Mouse (Mus musculus): ENCODE results near the gene Rara.
A peak's percentile ranks its signal among the peaks of the same experiment; 100 is the strongest.
"Not testable (repeated sequence)": the region's sequence is repeated elsewhere in the genome, so short reads cannot be mapped to it uniquely, and the experiment has no call there.

Gene Rara

GRCm38 (mm10) chr11:98927438-98928076 is at the start of gene Rara:
TSS of gene Rara (plus strand) at chr11:98927818.
- DNase-seq (ENCODE audit: low spot score in 2 of 2) = peak in 1 of 2 experiments; percentile 60

- no peak for DNase-seq (ENCODE audit: low spot score in 2 of 2)
Measured at GRCm38 (mm10) chr11:98887703-98888102, 39.9 kb upstream of the Rara start.

- no peak for DNase-seq (ENCODE audit: low spot score in 2 of 2)
Measured at GRCm38 (mm10) chr11:98889077-98889476, 38.5 kb upstream of the Rara start.

GRCm38 (mm10) chr11:98889977-98890376 is 37.6 kb upstream of the Rara start:
- DNase-seq (ENCODE audit: low spot score in 2 of 2) = no peak

- DNase-seq (ENCODE audit: low spot score in 2 of 2) = no peak
Measured at GRCm38 (mm10) chr11:98892426-98892825, 35.2 kb upstream of the Rara start.

GRCm38 (mm10) chr11:98900529-98901125 is 27.0 kb upstream of the Rara start:
- no peak for DNase-seq (ENCODE audit: low spot score in 2 of 2)

- no peak for DNase-seq (ENCODE audit: low spot score in 2 of 2)
Measured at GRCm38 (mm10) chr11:98902621-98903245, 24.9 kb upstream of the Rara start.

GRCm38 (mm10) chr11:98904577-98904976 is 23.0 kb upstream of the Rara start:
- DNase-seq (ENCODE audit: low spot score in 2 of 2) = no peak

GRCm38 (mm10) chr11:98905033-98905432 is 22.6 kb upstream of the Rara start:
- no peak for DNase-seq (ENCODE audit: low spot score in 2 of 2)

GRCm38 (mm10) chr11:98905583-98905982 is 22.0 kb upstream of the Rara start:
- DNase-seq (ENCODE audit: low spot score in 2 of 2) = no peak

- no peak for DNase-seq (ENCODE audit: low spot score in 2 of 2)
Measured at GRCm38 (mm10) chr11:98907063-98907436, 20.6 kb upstream of the Rara start.

- peak; percentile 98 to 99 for DNase-seq (ENCODE audit: low spot score in 2 of 2)
Measured at GRCm38 (mm10) chr11:98907437-98908173, 20.0 kb upstream of the Rara start, which contains the start of gene Cdc6. TSS of gene Cdc6 (plus strand) at chr11:98907801.

- peak; percentile 76 to 83 for DNase-seq (ENCODE audit: low spot score in 2 of 2)
Measured at GRCm38 (mm10) chr11:98909654-98910053, 18.0 kb upstream of the Rara start.

GRCm38 (mm10) chr11:98910415-98910814 is 17.2 kb upstream of the Rara start:
- DNase-seq (ENCODE audit: low spot score in 2 of 2) = no peak

- DNase-seq (ENCODE audit: low spot score in 2 of 2) = no peak
Measured at GRCm38 (mm10) chr11:98911498-98911897, 16.1 kb upstream of the Rara start.

- DNase-seq (ENCODE audit: low spot score in 2 of 2) = no peak
Measured at GRCm38 (mm10) chr11:98914196-98914595, 13.4 kb upstream of the Rara start.

- not testable (repeated sequence) for DNase-seq (ENCODE audit: low spot score in 2 of 2)
Measured at GRCm38 (mm10) chr11:98916376-98916775, 11.2 kb upstream of the Rara start.

- DNase-seq (ENCODE audit: low spot score in 2 of 2) = no peak
Measured at GRCm38 (mm10) chr11:98917428-98918005, 10.1 kb upstream of the Rara start.

- DNase-seq (ENCODE audit: low spot score in 2 of 2) = no peak
Measured at GRCm38 (mm10) chr11:98918231-98918630, 9.4 kb upstream of the Rara start.

GRCm38 (mm10) chr11:98919009-98919408 is 8.6 kb upstream of the Rara start:
- no peak for DNase-seq (ENCODE audit: low spot score in 2 of 2)

GRCm38 (mm10) chr11:98921813-98922212 is 5.8 kb upstream of the Rara start:
- peak in 1 of 2 experiments; percentile 48 for DNase-seq (ENCODE audit: low spot score in 2 of 2)

GRCm38 (mm10) chr11:98922307-98922706 is 5.3 kb upstream of the Rara start:
- DNase-seq (ENCODE audit: low spot score in 2 of 2) = peak; percentile 56 to 78
